Mouse (Mus musculus) MN1 (cell line): ENCODE data around the gene Gm498.

Experiments used
- DNase-seq: peaks from one replicate; pipeline ENCODE4 v3.0.0-alpha.2; 2016; ENCODE audit warnings: low spot score

Gm498 gene

DNA sequence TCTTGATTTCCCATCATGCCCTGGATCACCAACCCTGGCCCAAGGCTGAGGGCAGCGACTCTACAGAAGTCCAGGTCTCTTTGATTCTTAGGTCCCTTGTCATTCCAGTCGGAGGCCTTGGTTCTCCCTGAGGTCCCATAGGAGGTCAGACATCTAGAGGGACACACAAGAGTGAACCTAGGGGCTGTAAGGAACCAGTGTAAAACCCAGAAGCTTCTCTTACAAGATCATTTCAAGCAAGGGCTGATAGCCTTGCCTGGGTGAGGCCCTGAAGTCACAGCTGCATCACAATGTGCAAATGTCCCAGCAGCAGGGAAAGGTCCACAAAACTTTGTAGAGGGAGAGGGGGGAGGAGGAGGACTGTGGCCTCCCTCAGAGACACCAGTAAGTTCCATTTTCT is at the start of gene Gm498:
TSS of gene Gm498 (plus strand) at position 301 of the 400 bp plus-strand sequence.
- no peak for DNase-seq

DNA sequence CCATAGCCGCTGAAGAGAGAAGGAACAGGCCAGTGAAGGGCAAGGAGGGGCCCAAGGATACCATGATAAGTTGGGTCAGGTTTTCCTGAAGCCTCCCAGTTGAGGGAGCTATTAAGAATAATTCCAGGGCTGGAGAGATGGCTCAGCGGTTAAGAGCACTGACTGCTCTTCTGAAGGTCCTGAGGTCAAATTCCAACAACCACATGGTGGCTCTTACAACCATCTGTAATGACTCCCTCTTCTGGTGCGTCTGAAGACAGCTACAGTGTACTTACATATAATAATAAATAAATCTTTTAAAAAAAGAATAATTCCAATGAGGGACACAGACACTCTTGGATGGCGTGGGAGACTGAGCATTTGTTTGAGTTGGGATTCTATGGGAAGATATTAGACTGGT is 47.4 kb upstream of the Gm498 start:
- no peak for DNase-seq

- DNase-seq, result no peak
Observed at GRCm38 (mm10) chr7:143821241-143821640, 45.4 kb upstream of the Gm498 start.

- DNase-seq, result peak; percentile 98
Observed at GRCm38 (mm10) chr7:143822375-143823265, 44.0 kb upstream of the Gm498 start, which contains the start of the genes Nadsyn1 and Dhcr7. Gene Nadsyn1, minus strand, starts transcription at chr7:143822849. Gene Dhcr7, plus strand, starts transcription at chr7:143823145.

GRCm38 (mm10) chr7:143823266-143823605 is 43.4 kb upstream of the Gm498 start:
- no peak for DNase-seq

GRCm38 (mm10) chr7:143826985-143827384 is 39.7 kb upstream of the Gm498 start:
- no peak for DNase-seq

- DNase-seq, result peak; percentile 96
Observed at GRCm38 (mm10) chr7:143829504-143830331, 36.9 kb upstream of the Gm498 start.

DNA sequence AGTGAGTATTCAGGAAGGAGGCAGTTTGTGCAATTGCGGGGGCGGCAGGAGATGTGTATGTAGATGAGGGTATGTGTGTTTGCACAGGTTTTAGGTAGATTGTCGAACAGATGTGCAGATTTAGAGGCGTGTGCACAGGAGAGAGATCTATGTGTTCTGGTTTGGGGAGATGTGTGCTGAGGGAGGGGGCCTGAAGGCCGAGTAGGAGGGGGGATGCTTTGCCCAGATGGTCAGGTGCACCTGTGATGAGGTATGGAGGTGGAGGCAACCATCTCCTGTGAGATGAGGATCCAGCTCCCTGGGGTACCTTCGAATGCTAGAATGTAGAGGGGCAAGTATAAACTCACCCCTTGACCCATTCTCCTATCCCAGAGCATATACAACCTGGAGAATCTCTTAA is 36.2 kb upstream of the Gm498 start:
- DNase-seq, result no peak

GRCm38 (mm10) chr7:143832196-143832595 is 34.4 kb upstream of the Gm498 start:
- no peak for DNase-seq

DNA sequence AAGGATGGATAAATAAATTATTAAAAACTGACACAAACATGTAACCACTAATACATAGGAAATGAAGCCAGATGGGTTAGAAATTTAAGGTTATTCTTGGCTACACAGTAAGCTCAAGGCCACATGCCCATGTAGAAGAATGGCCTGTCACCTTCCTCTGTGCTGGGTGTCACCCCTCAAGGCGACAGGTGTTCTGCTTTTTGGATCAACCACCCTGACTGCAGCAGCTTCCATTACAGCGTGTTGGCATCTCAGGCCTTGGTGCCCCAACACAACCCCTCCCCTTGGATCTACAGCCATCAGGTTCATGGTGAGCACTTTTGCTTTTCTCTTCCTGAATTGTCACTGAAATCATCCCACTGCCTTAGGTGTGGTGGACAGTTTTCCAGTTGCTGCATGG is 34.0 kb upstream of the Gm498 start:
- no peak for DNase-seq

DNA sequence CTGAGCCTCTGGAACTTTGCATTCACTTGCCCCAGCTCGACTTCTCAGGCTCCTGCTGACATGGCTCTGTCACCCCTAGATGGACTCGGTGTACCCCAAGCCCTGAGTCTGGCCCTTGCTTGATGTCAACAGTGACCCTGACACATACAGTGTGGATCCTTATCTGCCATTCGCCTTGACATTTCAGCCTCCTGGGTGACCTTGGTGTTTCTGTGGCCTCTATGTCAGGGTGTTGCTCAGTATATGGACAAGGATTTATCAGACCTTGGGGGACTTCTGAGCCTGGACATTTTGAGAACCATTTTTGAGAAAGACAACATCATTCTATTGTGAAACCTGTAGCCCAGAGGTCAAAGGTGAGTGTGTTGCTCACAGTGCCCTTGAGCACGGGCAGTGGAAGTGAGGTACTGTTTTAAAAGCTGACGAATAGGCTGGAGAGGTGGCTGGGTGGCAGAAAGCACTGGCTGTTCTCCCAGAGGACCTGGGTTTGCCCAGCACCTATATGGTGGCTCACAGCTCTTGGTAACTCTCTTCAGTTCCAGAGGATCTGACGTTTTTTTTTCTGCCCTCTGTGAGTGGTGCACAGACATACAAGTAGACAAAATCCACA is 33.0 kb upstream of the Gm498 start:
- DNase-seq, result no peak

DNA sequence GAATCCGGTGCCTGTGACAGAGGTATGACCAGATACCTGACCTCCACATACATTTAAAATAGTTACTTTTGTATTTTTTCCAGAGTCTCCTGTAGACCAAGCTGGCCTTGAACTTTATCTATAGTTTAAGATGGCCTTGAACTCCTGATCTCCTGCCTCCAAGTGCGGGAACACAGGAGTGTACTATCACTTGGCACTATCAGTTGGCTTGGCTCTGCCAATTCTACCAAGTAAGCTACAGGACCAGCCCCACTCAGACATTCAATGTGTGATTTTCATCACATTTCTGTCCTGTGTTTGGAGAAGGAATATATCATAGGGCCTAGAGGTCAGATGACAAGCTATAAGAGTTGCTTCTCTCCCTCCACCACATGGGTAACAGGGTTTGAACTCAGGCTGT is 32.3 kb upstream of the Gm498 start:
- no peak for DNase-seq

- DNase-seq, result no peak
Observed at GRCm38 (mm10) chr7:143834972-143835371, 31.7 kb upstream of the Gm498 start.

DNA sequence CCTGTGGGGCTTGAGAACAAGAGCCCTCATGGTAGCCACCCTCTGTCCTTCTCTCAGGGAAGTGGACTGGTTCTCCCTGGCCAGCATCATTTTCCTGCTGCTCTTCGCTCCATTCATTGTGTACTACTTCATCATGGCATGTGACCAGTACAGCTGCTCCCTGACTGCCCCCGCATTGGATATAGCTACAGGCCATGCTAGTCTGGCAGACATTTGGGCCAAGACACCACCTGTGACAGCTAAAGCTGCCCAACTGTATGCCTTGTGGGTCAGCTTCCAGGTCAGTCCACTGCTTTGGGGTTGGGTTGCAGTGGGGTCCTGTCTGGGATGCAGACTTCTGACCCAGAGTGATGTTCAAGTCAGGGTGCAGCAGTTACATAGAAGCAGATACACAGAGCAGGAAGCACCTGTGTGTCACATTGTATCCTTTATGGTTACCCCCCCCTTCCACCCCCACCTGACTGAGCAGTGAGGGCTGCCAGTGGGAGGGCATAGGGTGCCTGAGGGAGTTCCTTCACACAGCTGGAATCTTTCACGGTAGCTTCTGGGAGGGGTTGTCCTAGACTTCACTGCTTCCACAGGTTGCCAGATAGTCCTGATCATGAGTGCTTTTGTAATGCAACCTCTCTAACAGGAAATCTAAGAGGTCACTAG is 28.8 kb upstream of the Gm498 start:
- DNase-seq, result no peak

DNA sequence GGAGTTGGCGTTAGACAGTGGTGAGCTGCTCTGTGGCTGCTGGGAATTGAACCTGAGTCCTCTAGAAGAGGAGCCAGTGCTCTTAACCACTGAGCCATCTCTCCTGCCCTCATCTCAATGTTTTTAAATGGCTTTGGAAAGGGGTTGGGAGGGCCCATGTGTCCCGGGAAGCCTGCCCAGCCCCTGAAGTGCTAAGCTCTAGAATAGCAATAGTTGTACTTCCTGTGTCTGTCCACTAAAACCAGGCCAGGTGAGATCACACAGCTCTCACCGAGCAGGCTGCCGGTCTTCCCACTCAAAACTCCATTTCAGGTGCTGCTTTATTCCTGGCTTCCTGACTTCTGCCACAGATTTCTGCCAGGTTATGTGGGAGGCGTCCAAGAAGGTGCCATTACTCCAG is 26.5 kb upstream of the Gm498 start:
- DNase-seq, result no peak

GRCm38 (mm10) chr7:143841301-143841700 is 25.3 kb upstream of the Gm498 start:
- no peak for DNase-seq

GRCm38 (mm10) chr7:143848127-143848767 is 18.4 kb upstream of the Gm498 start:
- DNase-seq, result no peak

- DNase-seq, result no peak
Observed at GRCm38 (mm10) chr7:143848768-143849482, 17.7 kb upstream of the Gm498 start.

- no peak for DNase-seq
Observed at GRCm38 (mm10) chr7:143868874-143869273, 2.2 kb downstream of the Gm498 start.

DNA sequence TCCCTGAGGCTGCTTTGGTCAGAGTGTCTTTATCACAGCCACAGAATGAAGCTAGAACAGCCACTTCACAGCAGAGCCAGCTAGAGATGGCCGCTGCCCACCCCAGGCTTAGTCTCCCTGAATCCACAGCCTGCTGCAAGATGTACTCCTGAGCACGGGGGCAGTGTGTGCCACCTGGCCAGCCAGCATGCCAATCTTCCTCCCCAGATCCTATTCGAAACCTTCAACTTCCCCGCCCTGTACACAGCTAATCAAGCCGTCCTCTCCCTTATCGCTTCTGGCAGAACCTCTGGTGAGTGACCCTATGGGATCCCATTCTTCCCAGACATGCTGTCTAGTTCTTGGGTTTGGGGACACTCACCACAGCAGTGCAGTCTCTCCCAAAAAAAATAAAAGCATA is 17.1 kb downstream of the Gm498 start:
- DNase-seq, result no peak

GRCm38 (mm10) chr7:143891146-143891545 is 24.5 kb downstream of the Gm498 start:
- DNase-seq, result no peak
